Mouse (Mus musculus): ENCODE results near the gene Inha. TPM values are rescaled to one million over a fixed set of nuclear protein-coding genes. Genes with fewer than 3 reads are reported as not detected.

Gene Inha
- polyA plus RNA-seq, 1 experiment from 2014 or later, result 9.5 TPM

Other genes with a start within 250 kb of the Inha start
- gene Ptprn, start 242.6 kb upstream of the Inha start, polyA plus RNA-seq (2016; fragmentation: Nextera tagmentation; extraction: Ambion mirVana), result 0.20 and 0.35 TPM in 2 replicates
- 0.83 TPM in 1 of 2 replicates, not detected in the other for gene Resp18, start 228.7 kb upstream of the Inha start, polyA plus RNA-seq (2016; fragmentation: Nextera tagmentation; extraction: Ambion mirVana)
- 111 TPM in 2 replicates for gene Dnpep, start 189.1 kb upstream of the Inha start, polyA plus RNA-seq (2016; fragmentation: Nextera tagmentation; extraction: Ambion mirVana)
- gene Des, start 146.7 kb upstream of the Inha start, polyA plus RNA-seq (2016; fragmentation: Nextera tagmentation; extraction: Ambion mirVana), result 23.5 and 25.3 TPM in 2 replicates
- 30.4 and 30.7 TPM in 2 replicates for gene Speg, start 131.8 kb upstream of the Inha start, polyA plus RNA-seq (2016; fragmentation: Nextera tagmentation; extraction: Ambion mirVana)
- 49.1 and 61.0 TPM in 2 replicates for gene Gmppa, start 71.1 kb upstream of the Inha start, polyA plus RNA-seq (2016; fragmentation: Nextera tagmentation; extraction: Ambion mirVana)
- gene Asic4, start 56.6 kb upstream of the Inha start, polyA plus RNA-seq (2016; fragmentation: Nextera tagmentation; extraction: Ambion mirVana), result 0.50 and 0.78 TPM in 2 replicates
- gene Chpf, start 27.8 kb upstream of the Inha start, polyA plus RNA-seq (2016; fragmentation: Nextera tagmentation; extraction: Ambion mirVana), result 22.1 and 27.1 TPM in 2 replicates
- gene Tmem198, start 27.5 kb upstream of the Inha start, polyA plus RNA-seq (2016; fragmentation: Nextera tagmentation; extraction: Ambion mirVana), result 0.36 and 0.74 TPM in 2 replicates
- 98.3 and 104 TPM in 2 replicates for gene Obsl1, start 625 bp upstream of the Inha start, polyA plus RNA-seq (2016; fragmentation: Nextera tagmentation; extraction: Ambion mirVana)
- gene Stk11ip, start 14.5 kb downstream of the Inha start, polyA plus RNA-seq (2016; fragmentation: Nextera tagmentation; extraction: Ambion mirVana), result 29.3 and 30.3 TPM in 2 replicates
- gene Slc4a3, start 39.2 kb downstream of the Inha start, polyA plus RNA-seq (2016; fragmentation: Nextera tagmentation; extraction: Ambion mirVana), result 33.6 and 33.7 TPM in 2 replicates

Measured in limb, embryonic 12.5 days (tissue).